Mouse (Mus musculus) erythroblast, embryonic 14.5 days (primary cell): ENCODE results near the gene Lrrc8a.

Source experiments
- GATA1 ChIP-seq: IDR thresholded peaks from 2 replicates; pipeline ENCODE4 v1.6.1; 2012; ENCODE audit warnings: low read length, inconsistent platforms, mixed read lengths
- TAL1 ChIP-seq: IDR thresholded peaks from 3 replicates; pipeline ENCODE4 v1.6.1; 2012; ENCODE audit warnings: low read length, inconsistent platforms, mixed read lengths

DNA sequence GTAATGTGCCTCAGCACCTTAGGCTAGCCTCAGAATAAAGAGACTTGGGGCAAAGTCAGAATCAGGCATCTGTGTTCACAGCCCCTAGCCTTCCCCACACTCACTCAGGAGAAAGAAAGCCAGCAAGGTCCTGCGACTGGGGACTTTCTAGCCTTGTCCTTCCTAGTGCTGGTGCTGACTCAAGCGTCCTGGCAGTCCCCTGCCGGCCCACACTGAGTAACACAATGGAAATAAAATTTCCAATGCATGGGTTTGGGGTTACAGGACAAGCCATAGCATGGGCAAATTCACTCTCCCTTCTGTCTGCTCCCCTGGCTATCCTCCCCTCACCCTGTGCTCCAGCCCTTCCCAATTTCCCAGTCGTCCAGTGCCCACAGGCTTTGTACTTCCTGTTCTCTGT lies 30.9 kb downstream of the Lrrc8a start:
- TF ChIP-seq GATA1: no peak
- TF ChIP-seq TAL1: no peak
